Mouse (Mus musculus) bone marrow macrophage, adult 2 months (primary cell): ENCODE results near the gene Ccdc63.

Experiments
- CTCF ChIP-seq: IDR thresholded peaks from 2 replicates; pipeline ENCODE4 v1.5.1; 2012; ENCODE audit warnings: low read depth, mild to moderate bottlenecking, low read length, moderate library complexity
- POLR2A ChIP-seq: IDR thresholded peaks from 2 replicates; pipeline ENCODE4 v1.6.1; 2012; ENCODE audit warnings: mild to moderate bottlenecking, low read depth, low read length, borderline replicate concordance

- no peak for TF ChIP-seq POLR2A
- TF ChIP-seq CTCF, result no peak; the same call in 1 of the 2 replicates
These were observed 18.2 kb upstream of the Ccdc63 start for GRCm38 (mm10) chr5:122158557-122159515.
